Mouse (Mus musculus) cerebellum, adult 11-12 months (tissue): ENCODE results near the gene Zfp655.
"Not testable (repeated sequence)": the region's sequence is repeated elsewhere in the genome, so short reads cannot be mapped to it uniquely, and the experiment has no call there.

Source experiments
- DNase-seq: peaks from one replicate; pipeline ENCODE4 v3.0.0; 2022

Zfp655 gene

GRCm38 (mm10) chr5:145231367-145231871, at the start of gene Zfp655:
TSS of gene Zfp655 (plus strand) at chr5:145231715.
- peak; percentile 98 for DNase-seq

- DNase-seq: no peak
Measured at GRCm38 (mm10) chr5:145185244-145185643, 46.3 kb upstream of the Zfp655 start.

GRCm38 (mm10) chr5:145189416-145189815, 42.1 kb upstream of the Zfp655 start:
- DNase-seq: no peak

DNA sequence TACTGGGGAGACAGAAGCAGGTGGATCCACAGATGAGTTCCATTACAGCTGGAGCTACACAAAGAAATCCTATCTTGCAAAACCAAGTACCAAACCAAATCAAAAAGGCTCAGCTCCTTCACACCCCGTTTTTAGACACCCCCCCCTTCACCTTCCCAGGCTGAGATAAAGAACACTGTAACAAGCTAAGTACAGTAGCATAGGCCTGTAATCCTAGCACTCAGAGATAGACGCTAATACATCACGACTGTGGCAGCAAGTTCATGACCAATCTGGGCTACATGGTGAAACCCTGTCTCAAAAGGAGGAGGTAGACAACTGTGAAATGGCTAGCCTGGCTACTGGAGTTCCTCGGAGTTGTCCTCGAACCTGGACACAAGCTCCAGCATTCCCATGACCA, 41.1 kb upstream of the Zfp655 start:
- no peak for DNase-seq

- peak; percentile 89 for DNase-seq
Measured at GRCm38 (mm10) chr5:145190875-145191798, 40.4 kb upstream of the Zfp655 start.

GRCm38 (mm10) chr5:145191962-145192361, 39.6 kb upstream of the Zfp655 start, which contains the start of gene Atp5j2:
TSS of gene Atp5j2 (minus strand) at chr5:145192062.
- DNase-seq: no peak

GRCm38 (mm10) chr5:145200387-145200786, 31.1 kb upstream of the Zfp655 start:
- DNase-seq: no peak

DNA sequence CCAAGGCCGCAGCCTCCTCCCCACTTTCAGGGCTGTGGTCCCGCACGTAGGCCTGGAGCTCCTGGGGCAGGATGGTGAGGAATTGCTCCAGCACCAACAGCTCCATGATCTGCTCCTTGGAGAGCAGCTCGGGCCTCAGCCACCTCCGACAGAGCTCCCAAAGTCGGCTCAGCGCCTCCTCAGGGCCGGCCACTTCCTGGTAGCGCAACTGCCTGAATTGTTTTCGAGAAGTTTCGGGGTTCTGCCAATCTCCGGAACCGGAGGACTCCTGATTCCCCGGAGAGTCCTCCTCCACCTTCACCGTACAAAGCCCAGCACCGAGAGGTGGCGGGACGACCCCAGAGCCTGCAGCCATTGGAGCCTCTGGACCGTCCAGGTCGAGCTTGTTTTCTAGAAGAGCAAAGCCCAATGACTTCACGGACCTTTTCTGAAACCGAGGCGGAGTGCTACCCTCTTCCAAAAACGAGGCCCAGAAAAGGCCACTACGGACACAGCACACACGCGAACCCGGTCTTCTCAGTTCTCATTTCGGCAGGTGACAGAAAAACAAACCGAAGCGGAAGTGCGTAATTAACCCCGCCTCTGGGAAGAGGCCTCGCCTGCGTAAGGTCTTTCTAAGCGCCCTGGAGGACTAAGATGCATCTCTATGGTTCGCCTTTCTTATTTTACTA, 30.1 kb upstream of the Zfp655 start, which contains the start of gene Zkscan14:
Gene Zkscan14, minus strand, starts transcription at position 548 of the 671 bp plus-strand sequence.
- DNase-seq: peak; percentile 76

DNA sequence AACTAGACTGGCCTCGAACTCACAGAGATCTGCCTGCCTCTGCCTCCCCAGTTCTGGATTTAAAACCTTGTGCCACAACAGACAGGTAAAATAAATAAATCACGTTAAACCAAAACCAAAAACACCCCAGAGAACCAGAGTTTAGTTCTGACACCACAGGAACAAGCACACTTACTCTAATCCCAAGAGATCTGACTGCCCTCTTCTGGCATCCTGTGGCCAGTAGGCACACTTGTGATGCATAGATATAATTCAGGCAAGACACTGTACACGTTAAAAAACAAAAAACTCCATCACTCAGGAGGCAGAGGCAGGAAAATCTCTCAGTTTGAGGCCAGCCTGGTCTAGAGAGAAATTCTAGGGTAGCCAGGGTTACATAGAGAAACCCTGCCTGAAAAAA, 29.1 kb upstream of the Zfp655 start:
- no peak for DNase-seq

GRCm38 (mm10) chr5:145203936-145204691, 27.4 kb upstream of the Zfp655 start, which contains the start of gene Zkscan5:
TSS of gene Zkscan5 (plus strand) at chr5:145204562.
- DNase-seq: peak; percentile 99

- no peak for DNase-seq
Measured at GRCm38 (mm10) chr5:145205041-145205440, 26.5 kb upstream of the Zfp655 start.

- DNase-seq: no peak
Measured at GRCm38 (mm10) chr5:145207385-145207784, 24.1 kb upstream of the Zfp655 start.

GRCm38 (mm10) chr5:145207954-145208353, 23.6 kb upstream of the Zfp655 start:
- no peak for DNase-seq

GRCm38 (mm10) chr5:145208391-145208790, 23.1 kb upstream of the Zfp655 start:
- not testable (repeated sequence) for DNase-seq

DNA sequence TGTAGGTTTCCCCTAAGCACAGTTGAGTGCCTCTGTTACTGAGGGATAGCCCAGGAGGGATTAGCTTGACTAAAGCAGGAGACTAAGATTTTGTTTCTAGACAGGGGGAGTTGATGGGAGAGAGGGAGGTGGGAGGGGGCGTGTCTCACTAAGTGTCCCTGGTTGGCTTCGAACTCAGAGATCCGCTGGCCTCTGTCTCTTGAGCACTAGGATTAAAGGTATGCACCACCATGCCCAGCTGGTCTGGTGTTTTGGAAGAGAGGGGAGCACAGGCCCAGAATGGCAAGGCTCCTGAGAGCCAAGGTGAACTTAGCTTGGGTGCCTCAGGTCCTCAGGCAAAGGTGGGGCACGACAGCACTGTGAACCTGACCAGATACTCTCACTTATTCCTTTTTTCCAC, 20.2 kb upstream of the Zfp655 start:
- no peak for DNase-seq

- DNase-seq: no peak
Measured at GRCm38 (mm10) chr5:145212216-145212615, 19.3 kb upstream of the Zfp655 start.

DNA sequence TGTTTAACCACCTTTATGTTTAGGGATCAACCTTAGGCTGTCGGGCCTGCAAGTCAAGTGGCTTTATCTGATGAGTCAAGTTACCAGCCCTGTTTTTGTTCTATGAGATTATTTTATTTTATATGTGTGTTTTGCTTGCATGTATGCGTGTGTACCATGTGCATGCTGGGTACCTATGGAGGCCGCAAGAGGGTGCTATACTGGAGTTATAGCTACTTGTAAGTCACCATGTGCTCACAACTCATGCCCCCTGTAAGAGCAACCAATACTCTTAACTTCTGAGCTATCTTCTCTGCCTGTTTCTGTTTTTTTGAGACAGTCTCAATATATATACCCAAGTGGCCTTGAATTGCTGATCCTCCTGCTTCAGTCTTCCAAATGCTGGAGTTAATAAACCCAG, 18.0 kb upstream of the Zfp655 start:
- DNase-seq: no peak

DNA sequence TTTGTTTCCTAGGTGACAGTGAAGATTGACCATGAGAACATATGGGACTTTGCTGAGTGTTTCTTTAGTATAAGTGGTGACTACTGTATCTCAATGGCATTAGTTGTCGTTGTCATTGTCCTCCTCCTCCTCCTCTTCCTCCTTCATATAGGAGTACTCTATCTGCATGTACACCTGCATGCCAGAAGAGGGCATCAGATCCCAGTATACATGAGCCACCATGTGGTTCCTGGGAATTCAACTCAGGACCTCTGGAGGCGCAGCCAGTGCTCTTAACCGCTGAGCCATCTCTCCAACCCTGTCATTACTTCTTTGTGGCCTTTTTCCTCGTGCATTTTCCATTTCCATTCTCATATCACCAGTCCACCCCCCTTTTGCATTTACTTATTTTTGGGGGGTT, 16.8 kb upstream of the Zfp655 start:
- DNase-seq: no peak

- no peak for DNase-seq
Measured at GRCm38 (mm10) chr5:145217746-145218145, 13.8 kb upstream of the Zfp655 start.

- no peak for DNase-seq
Measured at GRCm38 (mm10) chr5:145218206-145218605, 13.3 kb upstream of the Zfp655 start.

DNA sequence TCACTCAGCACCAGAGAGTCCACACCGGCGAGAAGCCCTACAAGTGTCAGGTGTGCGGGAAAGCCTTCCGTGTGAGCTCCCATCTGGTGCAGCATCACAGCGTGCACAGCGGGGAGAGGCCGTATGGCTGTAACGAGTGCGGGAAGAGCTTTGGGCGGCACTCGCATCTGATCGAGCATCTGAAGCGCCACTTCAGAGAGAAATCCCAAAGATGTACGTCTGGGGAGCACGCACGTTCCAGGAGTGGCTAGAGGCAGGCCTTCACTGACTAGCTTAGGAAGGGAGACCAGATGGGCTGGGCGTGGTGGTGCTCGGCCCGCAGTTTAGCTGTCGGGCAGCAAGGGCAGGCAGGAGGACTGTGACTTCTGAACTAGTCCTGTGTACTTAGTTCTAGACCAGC, 12.8 kb upstream of the Zfp655 start:
- no peak for DNase-seq

DNA sequence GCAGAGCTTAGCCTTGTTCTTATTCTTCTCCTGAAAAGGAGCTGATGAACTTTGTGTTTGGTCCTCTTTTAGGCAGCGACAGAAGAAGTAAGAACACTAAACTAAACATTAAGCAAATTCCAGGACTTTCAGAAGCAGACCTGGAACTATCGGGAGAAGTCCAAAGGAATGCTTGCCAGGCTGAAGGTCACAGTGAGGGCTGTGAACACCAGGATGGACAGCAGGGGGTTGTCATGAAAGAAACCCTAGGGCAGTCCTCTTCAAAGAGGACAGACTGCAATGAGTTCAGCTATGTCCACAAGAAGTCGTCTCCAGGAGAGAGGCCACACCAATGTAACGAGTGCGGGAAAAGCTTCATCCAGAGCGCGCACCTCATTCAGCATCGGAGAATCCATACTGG, 11.5 kb upstream of the Zfp655 start:
- DNase-seq: no peak

GRCm38 (mm10) chr5:145222840-145223239, 8.7 kb upstream of the Zfp655 start:
- no peak for DNase-seq
